Mouse (Mus musculus) hindbrain, embryonic 11.5 days (tissue): ENCODE results near the gene Hmox1. TPM values are rescaled to one million over a fixed set of nuclear protein-coding genes. Genes with fewer than 3 reads are reported as not detected.
A peak's percentile ranks its signal among the peaks of the same experiment; 100 is the strongest.

Experiments used
- ATAC-seq: fragments of 200-750 bp; cut with Nextera tagmentation; 2 replicates; pipeline ENCODE4 v1.8.0; 2017; ENCODE audit warnings: mild to moderate bottlenecking, moderate TSS enrichment, moderate library complexity; ENCODE audit not compliant: low FRiP score
- DNase-seq: peaks from one replicate; pipeline ENCODE4 v3.0.0-alpha.2; 2015; ENCODE audit warnings: low spot score
- H3K27ac ChIP-seq: fragments of 300-500 bp; sonication (generic); 2 replicates; pipeline ENCODE4 v1.5.1; 2014; ENCODE audit warnings: mild to moderate bottlenecking, low read depth, low read length
- H3K27me3 ChIP-seq: fragments of 300-500 bp; sonication (generic); 2 replicates; pipeline ENCODE4 v1.6.1; 2014; ENCODE audit warnings: mild to moderate bottlenecking, low read length, moderate library complexity, mixed read lengths; ENCODE audit not compliant: control insufficient read depth, insufficient read depth
- H3K36me3 ChIP-seq: fragments of 300-500 bp; sonication (generic); 2 replicates; pipeline ENCODE4 v1.6.1; 2014; ENCODE audit warnings: mild to moderate bottlenecking, low read length, moderate library complexity, mixed read lengths; ENCODE audit not compliant: control insufficient read depth, insufficient read depth
- H3K4me1 ChIP-seq: fragments of 300-500 bp; sonication (generic); replicated peaks from 2 replicates; pipeline ENCODE4 v1.6.1; 2014; ENCODE audit warnings: low read length, mixed read lengths; ENCODE audit not compliant: control insufficient read depth, insufficient read depth
- H3K4me2 ChIP-seq: fragments of 300-500 bp; sonication (generic); replicated peaks from 2 replicates; pipeline ENCODE4 v1.6.1; 2014; ENCODE audit warnings: mild to moderate bottlenecking, low read depth, low read length
- H3K4me3 ChIP-seq: fragments of 300-500 bp; sonication (generic); 2 replicates; pipeline ENCODE4 v1.5.1; 2014; ENCODE audit warnings: low read depth, low read length
- H3K9ac ChIP-seq: fragments of 300-500 bp; sonication (generic); 2 replicates; pipeline ENCODE4 v1.6.1; 2014; ENCODE audit warnings: low read depth, low read length
- H3K9me3 ChIP-seq: fragments of 300-500 bp; sonication (generic); 2 replicates; pipeline ENCODE4 v1.6.1; 2016; ENCODE audit warnings: low read length; ENCODE audit not compliant: control insufficient read depth
- WGBS: fragments of 180-500 bp; shearing (Covaris S2); extraction: QIAGEN DNeasy Blood & Tissue Kit; methylation state at CpG from one replicate; pipeline ENCODE4 v1.1.7; 2014; 5-methylcytosine and 5-hydroxymethylcytosine counted together
- polyA plus RNA-seq: library from polyadenylated mRNA; unstranded; fragments of >200 nt; fragmentation: Nextera tagmentation; extraction: Ambion mirVana; gene quantifications from 2 replicates; pipeline ENCODE4 v1.2.1, GENCODE M21; 2014

The Hmox1 gene
- polyA plus RNA-seq, 1 experiment from 2014 or later = 9.2 TPM

DNA sequence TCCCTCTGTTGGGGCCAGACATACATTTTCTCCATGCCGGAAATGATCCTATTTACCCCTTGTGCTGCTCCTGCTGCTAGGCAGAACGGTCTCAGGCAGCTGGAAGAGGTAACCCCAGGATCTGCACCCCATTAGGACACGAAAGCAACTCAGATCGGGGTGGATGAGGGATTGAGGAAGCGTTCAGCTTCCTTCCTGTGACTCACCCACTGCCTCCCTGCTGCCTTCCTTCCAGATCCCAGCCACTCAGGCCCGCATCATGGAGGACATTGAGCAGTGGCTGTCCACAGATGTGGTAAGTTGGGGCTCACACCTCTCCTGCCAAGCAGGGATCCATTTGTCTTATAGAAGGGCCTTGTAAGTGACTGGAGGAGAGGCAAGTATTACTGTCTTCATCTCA, 26.1 kb upstream of the Hmox1 start:
- Histone ChIP-seq H3K4me3 (no peak overlapping the region), H3K27ac (no peak overlapping the region), H3K9ac (no peak overlapping the region), H3K27me3 (no peaks in the 10 kb centered on the region), H3K4me2 (no peak overlapping the region), H3K4me1 (0 out of 2 replicates have a peak, but pooled peaks cover 2% of the 10 kb centered on the region), H3K36me3 (no peaks in the 10 kb centered on the region), H3K9me3 (no peaks in the 10 kb centered on the region)
- WGBS = 80% methylated on average over 6 of the region's 6 CpGs
- no peak for ATAC-seq
- no peak for DNase-seq

DNA sequence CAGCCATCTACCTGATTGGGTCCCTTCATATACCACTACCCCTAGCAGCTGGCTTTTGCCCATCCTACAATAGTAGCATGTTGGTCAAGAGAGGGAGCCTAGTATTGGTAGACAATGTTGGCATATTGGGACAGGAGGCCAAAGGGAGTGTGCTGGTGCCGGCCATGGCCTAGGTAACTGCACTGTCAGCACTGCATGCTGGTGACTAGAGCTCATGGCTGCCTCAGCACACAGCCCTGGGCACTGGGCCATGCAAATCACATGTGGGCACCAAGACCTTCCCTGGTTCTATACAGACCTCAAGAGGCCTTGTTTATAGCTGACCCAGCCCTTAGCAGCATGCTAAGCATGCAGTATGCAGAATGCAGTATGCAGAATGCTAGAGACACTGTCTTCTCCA, 23.1 kb upstream of the Hmox1 start:
- DNase-seq = no peak
- no peaks in the 10 kb centered on the region for H3K36me3 ChIP-seq
- H3K27me3 ChIP-seq = no peaks in the 10 kb centered on the region
- no peaks in the 10 kb centered on the region for H3K4me1 ChIP-seq
- H3K27ac ChIP-seq = no peak overlapping the region
- no peak for ATAC-seq
- 87% methylated on average over 1 of the region's 1 CpGs for whole genome bisulfite sequencing
- no peaks in the 10 kb centered on the region for H3K9me3 ChIP-seq
- no peak overlapping the region for H3K4me2 ChIP-seq
- H3K9ac ChIP-seq = no peak overlapping the region
- no peak overlapping the region for H3K4me3 ChIP-seq

DNA sequence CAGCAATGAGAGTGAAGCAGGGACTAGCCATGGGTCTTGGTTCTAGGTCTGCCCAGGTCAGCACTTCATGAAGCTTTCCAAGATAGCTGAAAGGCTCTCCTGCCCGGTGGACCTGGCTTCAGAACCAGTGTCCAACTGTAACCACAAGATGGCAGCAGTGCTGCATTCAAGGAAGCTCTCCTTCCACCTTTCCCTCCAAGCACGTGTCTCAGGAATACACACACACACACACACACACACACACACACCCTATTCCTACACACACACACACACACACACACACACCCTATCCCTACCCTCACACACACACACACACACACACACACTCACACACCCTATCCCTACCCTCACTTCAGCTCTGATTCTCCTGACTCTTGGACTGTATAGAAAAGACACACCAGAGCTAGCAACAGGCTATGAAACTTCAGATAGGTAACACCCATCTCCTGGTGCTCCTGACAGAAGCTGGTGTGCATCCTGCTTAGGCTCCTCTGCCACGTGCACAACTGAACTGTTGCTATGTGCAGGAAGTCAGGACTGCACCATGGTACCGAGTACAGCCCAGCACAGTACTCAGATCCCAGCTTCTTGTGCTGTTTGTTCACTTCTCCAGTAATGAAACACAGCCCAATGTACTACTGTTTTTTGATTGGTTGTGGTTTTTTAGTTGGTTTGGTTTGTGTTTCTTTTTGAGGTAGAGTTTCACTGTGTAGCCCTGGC, 21.6 kb upstream of the Hmox1 start:
- H3K27me3 ChIP-seq = no peaks in the 10 kb centered on the region
- H3K4me1 ChIP-seq = no peaks in the 10 kb centered on the region
- peak; percentile 84 for DNase-seq
- WGBS = 28% methylated on average over 4 of the region's 4 CpGs
- peak; percentile 86 for ATAC-seq
- no peak overlapping the region for H3K27ac ChIP-seq
- H3K4me2 ChIP-seq = no peak overlapping the region
- H3K36me3 ChIP-seq = no peaks in the 10 kb centered on the region
- H3K9me3 ChIP-seq = no peaks in the 10 kb centered on the region
- no peak overlapping the region for H3K9ac ChIP-seq
- H3K4me3 ChIP-seq = no peak overlapping the region

DNA sequence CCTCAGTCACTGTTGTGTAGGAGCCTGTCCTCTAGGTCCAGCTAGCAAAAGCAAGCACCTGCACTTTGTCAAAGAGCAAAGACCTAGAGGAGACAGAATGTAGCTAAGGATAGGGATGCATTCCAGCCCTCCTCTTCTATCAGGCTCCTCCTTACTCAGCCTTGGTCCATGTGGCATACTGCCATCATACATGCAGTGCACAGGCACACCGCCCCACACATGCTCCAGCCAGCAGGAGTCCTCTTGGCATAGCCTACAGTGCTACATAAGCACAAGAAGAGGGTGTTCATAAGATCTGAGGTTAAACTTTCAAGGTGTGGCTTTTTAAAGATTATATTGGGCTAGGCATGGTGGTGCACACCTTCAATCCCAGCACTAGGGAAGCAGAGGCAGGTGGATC, 18.5 kb upstream of the Hmox1 start:
- no peaks in the 10 kb centered on the region for H3K27me3 ChIP-seq
- no peaks in the 10 kb centered on the region for H3K36me3 ChIP-seq
- no peaks in the 10 kb centered on the region for H3K4me1 ChIP-seq
- H3K4me3 ChIP-seq = no peak overlapping the region
- no peak overlapping the region for H3K4me2 ChIP-seq
- H3K9ac ChIP-seq = no peak overlapping the region
- no peaks in the 10 kb centered on the region for H3K9me3 ChIP-seq
- ATAC-seq (no peak), DNase-seq (no peak)
- WGBS = 100% methylated on average over 1 of the region's 1 CpGs
- H3K27ac ChIP-seq = no peak overlapping the region

DNA sequence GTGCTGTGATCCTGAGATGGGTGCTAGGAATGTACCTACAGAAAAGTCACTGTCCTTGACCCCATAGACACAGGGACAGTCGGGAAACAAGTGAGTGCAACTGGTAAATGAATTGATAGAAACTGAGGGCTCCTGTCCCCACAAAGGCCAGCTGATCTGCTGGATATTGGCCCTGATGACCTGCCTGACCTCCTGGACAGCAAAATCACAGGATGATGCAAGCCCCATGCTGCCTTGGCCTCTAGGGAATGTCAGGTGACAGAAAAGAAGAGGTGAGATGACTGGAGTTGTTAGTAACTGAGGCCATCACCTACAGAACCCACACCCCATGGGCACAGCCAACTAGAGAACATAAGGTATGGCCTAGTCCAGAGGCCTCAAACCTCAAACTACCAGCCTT, 15.2 kb upstream of the Hmox1 start:
- WGBS = 81% methylated on average over 1 of the region's 1 CpGs
- Histone ChIP-seq H3K27ac (no peak overlapping the region), H3K4me1 (no peaks in the 10 kb centered on the region), H3K36me3 (no peaks in the 10 kb centered on the region), H3K4me3 (no peak overlapping the region), H3K27me3 (no peaks in the 10 kb centered on the region), H3K4me2 (no peak overlapping the region), H3K9me3 (no peaks in the 10 kb centered on the region), H3K9ac (no peak overlapping the region)
- no peak for ATAC-seq
- no peak for DNase-seq

DNA sequence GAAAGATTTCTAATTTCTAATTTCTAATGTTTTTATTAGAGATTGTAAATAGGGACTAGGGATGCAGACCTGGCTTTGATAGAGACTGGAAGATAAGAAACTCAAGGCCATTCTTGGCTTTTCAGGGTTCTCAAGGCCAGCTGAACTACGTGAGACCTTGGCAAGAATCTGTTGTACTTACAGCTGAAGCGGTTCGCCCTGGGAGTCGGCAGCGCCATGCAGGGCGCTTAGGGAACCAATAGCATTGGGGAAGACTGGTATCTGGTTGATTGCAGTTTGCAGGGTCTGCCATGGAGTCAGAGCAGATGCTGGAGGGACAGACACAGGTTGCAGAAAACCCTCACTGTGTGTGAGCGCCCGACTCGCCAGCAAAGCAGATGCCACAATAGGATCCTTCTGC, 14.6 kb upstream of the Hmox1 start:
- no peaks in the 10 kb centered on the region for H3K4me1 ChIP-seq
- no peak overlapping the region for H3K9ac ChIP-seq
- no peak overlapping the region for H3K4me2 ChIP-seq
- no peak overlapping the region for H3K27ac ChIP-seq
- H3K4me3 ChIP-seq = no peak overlapping the region
- H3K27me3 ChIP-seq = no peaks in the 10 kb centered on the region
- H3K9me3 ChIP-seq = no peaks in the 10 kb centered on the region
- WGBS = 98% methylated on average over 9 of the region's 9 CpGs
- ATAC-seq (no peak), DNase-seq (no peak)
- no peaks in the 10 kb centered on the region for H3K36me3 ChIP-seq

DNA sequence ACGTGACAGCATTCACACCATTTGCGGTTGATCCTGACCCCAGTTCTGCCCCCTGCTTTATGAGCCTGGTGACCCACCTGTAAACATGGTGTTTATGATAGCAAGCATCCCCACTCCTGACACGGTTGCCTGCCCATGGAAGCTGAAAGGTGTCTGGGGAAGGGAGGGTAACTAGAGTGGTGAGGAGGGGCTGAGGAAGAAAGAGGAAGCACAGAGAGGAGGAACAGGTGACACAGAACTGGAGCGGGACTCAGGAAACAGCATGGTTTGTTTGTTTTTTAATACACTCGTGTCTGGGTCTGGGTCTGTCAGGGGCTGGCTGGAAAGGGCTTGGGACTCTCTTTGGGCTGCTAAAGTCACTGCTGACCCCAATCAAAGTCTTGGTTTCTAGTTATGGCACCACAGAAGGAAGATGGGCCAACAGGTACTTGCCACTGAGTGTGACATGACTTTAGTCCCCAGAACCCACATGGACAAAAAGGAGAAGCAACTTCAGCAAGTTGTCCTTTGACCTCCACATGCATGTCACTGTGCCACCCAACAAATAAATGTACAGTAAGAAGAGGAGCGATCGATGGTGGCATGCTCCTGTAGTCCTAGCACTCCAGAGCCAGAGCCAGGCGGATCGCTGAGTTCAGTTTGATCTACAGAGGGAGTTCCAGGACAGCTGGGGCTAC, 11.9 kb upstream of the Hmox1 start:
- Histone ChIP-seq H3K9me3 (no peaks in the 10 kb centered on the region), H3K9ac (no peak overlapping the region), H3K4me2 (no peak overlapping the region), H3K36me3 (no peaks in the 10 kb centered on the region), H3K27me3 (no peaks in the 10 kb centered on the region), H3K4me3 (no peak overlapping the region), H3K4me1 (no peaks in the 10 kb centered on the region), H3K27ac (no peak overlapping the region)
- ATAC-seq (no peak), DNase-seq (no peak)
- 86% methylated on average over 9 of the region's 9 CpGs for WGBS

DNA sequence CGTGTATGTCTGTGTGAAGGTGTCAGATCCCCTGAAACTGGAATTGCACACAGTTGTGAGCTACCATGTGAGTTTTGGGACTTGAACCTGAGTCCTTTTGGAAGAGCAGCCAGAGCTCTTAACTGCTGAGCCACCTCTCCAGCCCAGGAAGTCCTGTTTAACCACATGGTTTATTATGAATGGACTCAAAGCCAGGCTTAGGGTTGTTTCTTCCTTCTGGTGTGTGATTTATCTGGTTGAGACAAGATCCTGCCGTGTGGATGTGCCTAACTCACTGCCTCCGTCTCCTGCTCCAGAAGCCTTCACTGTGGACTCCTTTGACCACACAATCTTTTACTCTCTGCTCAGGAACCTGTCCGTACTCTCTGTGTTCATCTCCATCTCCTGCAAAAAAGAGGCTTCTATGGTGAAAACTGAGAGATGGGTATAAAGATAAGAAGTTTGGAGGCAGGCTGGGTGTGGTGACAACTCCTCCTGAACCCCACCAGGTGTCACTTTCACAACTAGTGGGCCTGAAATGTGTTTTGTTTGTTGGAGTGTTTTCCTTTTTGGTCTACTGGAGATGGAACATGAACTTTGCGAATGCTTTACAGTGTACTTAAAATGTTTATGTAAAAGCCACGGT, 11.1 kb upstream of the Hmox1 start:
- Histone ChIP-seq H3K4me1 (no peaks in the 10 kb centered on the region), H3K9ac (no peak overlapping the region), H3K9me3 (no peaks in the 10 kb centered on the region), H3K4me2 (no peak overlapping the region), H3K4me3 (no peak overlapping the region), H3K27me3 (no peaks in the 10 kb centered on the region), H3K27ac (no peak overlapping the region), H3K36me3 (no peaks in the 10 kb centered on the region)
- no peak for DNase-seq
- no peak for ATAC-seq
- 88% methylated on average over 6 of the region's 6 CpGs for WGBS

DNA sequence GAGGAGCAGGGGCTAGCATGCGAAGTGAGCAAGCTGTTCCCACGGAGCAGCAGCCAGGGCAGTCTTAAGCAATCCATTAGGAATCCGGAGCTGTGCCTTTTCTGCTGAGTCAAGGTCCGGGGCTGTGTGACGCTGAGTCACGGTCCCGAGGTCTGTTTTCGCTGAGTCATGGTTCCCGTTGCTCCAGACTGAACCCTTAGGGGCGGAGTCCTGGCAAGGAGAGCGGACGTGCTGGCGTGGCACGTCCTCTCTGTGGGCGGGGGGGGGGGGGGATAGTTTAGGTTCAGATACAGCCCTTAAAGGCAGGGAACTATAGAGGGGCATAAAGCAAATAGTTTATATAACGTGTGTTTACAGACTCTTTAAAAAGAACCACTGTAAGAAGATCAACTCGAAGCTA, 9.6 kb upstream of the Hmox1 start:
- 8% methylated on average over 15 of the region's 17 CpGs for WGBS
- H3K4me3 ChIP-seq = no peak overlapping the region

More for the DNA sequence above, 9.6 kb upstream of the Hmox1 start:
- Histone ChIP-seq H3K27ac (no peak overlapping the region), H3K4me1 (no peaks in the 10 kb centered on the region), H3K4me2 (peak overlapping the region; percentile 22; the same call in 1 of the 2 replicates), H3K36me3 (no peaks in the 10 kb centered on the region), H3K27me3 (no peaks in the 10 kb centered on the region), H3K9ac (no peak overlapping the region), H3K9me3 (no peaks in the 10 kb centered on the region)
- ATAC-seq (peak; percentile 93), DNase-seq (peak; percentile 92)
